Mouse (Mus musculus): ENCODE measurements around the gene Specc1.

Specc1 gene

DNA sequence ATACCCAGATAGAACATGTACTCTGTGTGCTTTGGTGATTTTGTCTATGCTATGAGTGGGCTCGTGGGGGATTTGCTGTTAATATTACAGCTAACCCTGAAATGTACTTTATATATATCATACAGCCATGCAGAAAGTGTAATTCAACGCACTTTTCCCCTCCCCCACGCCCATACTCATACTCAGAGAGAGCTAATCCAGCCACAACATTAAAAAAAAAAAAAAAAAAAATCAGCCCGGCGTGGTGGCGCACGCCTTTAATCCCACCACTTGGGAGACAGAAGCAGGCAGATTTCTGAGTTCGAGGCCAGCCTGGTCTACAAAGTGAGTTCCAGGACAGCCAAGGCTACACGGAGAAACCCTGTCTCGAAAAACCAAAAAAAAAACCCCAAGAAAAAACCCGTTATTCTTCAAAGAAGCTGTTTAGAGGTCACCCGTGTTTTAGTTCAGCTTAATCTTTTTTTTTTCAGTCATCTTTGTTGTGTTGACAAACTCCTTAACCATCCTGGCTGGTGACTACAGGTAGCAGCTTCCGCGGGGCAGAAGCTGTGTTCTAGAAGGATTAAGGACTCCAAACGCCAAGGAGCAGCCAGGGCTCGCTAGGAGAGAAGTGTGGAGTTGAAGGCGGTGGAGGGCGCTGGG, 291.3 kb downstream of the Specc1 start:
- DNase-seq (ENCODE audit: low spot score) = no peak

DNA sequence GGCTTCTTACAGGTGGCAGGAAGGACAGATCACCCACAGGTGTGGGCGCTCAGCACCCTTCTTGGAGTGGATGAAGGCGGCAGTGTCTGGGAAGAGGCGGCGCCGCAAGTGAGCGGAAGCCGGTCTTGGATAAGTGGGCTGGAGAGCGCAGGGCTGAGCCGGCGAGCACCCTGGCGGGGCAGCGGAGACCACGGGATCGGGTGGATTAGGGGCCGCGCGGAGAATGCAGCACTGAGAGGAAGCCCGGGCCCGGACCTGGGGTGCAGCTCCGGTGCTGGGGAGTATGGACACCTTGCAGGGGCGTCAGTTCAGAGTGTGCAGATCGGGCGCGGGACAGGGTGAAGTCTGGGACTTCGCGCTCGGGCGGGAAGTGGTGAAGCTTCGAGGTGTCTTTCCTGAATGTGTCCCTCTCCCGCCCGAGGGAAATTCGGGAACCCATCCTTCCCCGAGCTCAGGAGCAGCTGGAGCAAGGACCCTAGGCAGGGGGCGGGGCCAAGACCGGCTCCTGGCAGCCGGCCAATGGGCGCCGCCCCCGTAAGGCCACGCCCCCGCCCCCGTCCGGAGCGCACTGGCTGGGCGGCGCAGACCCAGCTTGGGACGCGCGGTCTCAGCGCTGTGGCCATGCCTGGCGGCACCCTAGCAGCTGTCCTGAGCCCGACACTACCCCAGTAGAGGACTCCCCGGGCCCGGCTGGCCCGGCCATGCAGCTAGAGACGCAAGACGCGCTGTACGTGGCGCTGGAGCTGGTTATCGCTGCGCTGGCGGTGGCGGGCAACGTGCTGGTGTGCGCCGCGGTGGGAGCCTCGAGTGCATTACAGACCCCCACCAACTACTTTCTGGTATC, 292.1 kb downstream of the Specc1 start, which contains the start of gene Adora2b:
TSS of gene Adora2b (plus strand) at position 584 of the 844 bp plus-strand sequence.
- DNase-seq (ENCODE audit: low spot score) = peak; percentile 96

DNA sequence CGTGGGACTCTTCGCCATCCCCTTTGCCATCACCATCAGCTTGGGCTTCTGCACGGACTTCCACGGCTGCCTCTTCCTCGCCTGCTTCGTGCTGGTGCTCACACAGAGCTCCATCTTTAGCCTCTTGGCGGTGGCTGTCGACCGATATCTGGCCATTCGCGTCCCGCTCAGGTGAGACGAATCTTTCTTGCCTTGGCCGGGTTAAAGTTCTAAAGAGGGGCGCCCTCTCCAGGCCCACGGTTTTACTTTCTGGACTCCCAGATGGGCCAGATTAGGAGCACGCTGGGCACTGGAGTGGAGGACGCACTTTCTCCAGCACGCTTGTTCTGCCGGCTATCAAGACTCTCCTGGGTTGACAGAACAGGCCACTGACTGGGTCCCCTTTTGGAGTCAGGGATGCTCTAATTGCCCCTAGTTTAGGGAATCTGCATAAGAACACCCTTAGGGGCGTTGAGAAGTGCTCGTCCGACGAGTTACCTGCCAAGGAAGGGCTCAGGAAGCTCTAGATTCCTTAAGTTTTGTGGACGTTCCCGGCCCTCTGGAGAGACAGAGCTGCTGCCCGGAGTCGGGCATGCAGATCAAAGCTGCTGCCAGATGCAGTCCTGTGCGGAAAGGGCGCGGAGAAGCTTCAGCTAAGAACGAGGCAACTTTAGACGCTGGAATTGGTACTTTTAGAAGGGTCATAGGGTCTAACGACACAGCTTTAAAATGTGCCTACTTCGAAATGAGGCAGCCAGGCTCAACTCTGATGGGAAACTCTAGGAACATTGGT, 292.9 kb downstream of the Specc1 start:
- peak; percentile 66 for DNase-seq (ENCODE audit: low spot score)

DNA sequence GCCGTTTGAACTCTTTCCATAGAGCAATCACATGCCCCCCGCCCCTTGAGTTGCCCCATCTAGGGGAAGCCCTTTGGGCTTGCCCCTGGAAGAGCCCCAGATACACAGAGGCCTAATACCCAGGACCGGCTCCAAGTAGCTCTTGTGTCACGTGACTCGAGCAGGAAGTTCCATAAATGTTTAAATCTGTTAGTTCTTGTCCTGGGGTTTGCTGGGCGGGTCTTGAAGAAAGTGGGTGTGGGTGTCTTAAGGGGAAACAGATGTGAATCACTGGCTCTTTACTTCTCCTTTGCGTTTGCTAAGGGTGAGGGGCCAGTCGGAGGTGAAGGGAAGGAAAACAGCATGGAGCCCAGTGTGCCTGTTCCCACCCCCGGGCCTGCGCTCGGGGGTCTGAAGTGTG, 294.5 kb downstream of the Specc1 start:
- peak; percentile 74 for DNase-seq (ENCODE audit: low spot score)

DNA sequence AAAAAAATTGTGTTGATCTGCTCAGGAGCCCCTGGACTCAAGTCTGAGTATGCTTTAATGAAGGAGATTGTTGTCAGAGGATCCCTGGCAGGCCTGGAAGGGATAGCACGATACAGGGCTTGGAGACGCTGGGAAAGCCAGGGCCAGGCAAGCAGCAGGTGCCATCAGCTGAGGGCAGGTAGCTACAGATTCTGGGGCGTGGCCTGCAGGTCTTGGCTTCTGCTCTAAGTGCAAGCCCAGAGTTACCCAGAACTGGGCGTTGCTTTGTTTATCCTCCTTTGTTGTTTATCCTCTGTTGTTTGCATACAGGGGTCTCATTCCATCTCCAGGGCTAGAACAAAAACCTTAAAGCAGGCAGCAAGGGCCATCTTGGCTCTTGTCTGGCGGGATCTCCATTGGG, 296.8 kb downstream of the Specc1 start:
- DNase-seq (ENCODE audit: low spot score) = no peak

DNA sequence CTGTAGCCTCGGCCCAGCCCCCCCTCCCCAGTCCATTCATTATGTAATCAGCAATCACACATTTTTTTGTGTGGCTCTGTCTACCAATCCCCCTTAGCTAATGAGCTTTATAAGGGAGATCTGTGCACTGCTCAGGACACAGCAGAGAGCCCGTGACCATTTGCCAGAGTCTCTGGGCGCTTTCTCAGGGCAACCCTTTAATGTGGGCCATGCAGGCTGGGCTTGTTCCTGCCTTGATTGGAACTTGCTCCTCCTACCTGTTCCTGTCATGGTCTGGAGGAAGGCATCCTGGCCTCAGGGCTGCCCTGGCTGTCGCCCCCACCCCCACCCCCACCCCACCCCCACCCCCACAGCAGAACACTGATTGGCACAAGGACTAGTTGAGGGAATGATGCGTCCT, 302.7 kb downstream of the Specc1 start:
- no peak for DNase-seq (ENCODE audit: low spot score)

DNA sequence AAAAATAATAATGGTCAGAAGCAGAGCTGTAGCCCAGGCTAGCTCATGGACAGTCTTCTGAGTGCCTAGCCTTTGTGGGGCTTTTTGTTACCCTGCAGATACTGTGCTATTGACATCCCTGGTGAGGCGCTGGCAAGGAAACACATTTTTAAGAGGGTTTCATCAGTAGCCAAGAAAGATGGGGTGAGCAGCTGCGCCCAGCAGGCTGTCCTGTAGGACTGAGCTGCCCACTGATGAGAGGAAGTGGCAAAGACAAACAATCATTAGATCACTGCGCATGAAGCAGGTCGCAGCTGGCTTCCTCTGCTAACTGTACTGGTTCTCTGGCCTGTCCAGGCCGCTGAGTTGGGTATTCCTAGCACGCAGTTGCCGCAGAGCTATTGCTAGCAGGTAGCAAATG, 307.0 kb downstream of the Specc1 start:
- no peak for DNase-seq (ENCODE audit: low spot score)

DNA sequence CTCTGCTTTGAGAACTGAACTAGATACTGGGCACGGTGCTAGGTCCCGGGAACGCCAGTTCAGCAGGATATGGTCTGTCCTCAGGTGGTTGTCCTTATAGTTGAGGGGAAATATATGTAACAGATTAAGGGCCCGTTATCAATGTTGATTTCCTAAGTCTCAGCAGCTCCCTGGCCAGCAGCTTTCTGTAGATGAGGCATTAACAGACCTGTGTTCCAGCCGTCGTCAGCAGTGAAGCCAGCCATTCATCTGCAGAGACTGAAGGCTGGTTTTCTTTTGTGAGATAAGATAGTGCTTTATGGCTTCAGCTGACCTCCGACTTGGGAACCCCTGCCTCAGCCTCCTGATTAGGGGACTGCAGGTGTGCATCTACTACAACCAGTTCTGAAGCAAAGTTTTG, 307.5 kb downstream of the Specc1 start:
- DNase-seq (ENCODE audit: low spot score) = no peak

DNA sequence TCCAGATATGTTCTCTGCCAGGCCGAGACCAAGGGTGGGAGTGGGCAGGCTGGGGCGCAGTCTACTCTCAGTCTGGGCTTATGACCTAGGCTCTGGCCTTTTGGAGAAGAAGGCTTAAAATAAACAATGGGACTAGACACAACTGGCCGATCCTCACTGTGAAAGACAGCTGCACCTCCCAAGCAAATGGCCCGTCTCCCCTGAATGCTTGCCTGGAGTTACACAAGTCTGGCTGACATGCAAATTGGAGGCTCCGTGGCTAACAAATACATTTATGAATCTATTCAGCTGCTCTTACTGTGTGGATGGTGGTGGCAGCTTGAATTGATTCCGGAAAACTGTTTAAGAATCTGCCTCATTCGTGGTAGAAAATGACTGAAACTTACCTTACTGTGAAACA, 309.1 kb downstream of the Specc1 start:
- DNase-seq (ENCODE audit: low spot score) = no peak

DNA sequence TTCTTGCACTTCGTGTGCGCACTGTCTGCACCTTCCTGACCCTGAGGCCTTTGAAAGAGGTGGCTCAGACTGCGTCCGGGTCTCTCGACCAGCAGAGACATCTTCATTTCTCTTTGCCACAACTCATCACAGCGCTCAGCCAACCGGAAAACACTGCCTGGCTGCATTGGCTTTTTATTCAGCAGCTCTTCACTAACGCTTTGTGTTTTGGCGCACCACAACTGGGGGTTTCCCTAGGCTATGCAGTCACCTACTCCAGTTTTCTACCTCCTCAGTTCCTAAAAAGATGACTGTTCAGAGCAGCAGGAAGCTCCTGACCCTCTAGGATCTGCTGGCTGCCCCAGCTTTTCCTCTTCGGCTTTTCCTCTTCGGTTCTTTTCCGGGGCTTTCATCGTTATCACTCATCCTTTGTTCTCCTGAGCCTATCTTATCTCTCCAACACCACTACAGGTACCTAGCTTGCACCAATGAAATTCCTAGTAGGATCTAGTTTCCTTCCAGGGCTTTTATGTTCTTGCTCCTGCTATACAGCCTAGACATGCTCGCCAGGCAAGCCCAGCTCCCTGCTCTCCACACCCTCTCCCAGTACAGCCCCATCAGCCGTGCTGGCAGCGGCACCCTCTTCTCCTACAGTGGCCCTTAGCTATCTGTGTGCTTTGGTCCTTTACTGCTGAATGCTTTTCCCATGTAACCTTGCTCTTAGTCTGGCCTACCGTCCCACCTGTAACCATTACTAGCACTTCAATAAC, 310.1 kb downstream of the Specc1 start:
- no peak for DNase-seq (ENCODE audit: low spot score)

DNA sequence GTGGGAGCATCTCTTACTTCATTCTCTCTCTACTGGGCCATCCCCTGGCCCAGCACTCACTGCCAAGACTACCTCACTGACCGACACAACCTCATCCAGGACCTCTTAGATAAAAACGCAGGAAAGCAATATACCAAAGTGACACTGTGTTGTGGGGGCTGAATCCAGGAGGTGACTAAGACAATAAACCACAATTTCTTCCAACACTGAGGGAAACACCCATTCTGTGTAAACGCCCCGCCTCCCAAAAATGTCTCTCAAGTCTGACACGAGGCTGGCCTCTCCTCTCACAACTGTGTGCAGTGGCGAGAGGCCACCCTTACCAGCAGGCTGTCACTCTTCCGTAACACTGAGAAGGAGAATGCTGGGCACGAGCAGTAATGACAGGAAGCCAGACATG, 311.8 kb downstream of the Specc1 start:
- no peak for DNase-seq (ENCODE audit: low spot score)

DNA sequence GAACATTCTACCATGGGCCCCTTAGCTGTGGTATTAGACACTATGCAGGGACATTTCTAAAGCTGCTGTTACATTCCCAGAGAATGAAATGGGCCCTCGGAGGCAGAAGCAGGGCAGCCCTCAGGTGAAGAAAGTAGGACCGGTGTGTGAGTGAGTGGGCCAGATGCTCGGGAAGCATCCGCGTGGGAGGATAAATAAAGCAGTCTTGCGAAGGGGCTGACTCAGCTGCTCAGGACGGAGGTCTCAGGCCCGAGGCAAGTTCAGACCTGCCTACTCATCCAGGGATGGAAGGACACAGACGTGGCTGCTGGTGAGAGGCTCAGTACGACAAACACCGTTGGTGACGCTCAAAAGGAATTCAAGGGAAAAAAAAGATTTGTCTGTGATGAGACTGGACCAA, 312.5 kb downstream of the Specc1 start:
- no peak for DNase-seq (ENCODE audit: low spot score)

DNA sequence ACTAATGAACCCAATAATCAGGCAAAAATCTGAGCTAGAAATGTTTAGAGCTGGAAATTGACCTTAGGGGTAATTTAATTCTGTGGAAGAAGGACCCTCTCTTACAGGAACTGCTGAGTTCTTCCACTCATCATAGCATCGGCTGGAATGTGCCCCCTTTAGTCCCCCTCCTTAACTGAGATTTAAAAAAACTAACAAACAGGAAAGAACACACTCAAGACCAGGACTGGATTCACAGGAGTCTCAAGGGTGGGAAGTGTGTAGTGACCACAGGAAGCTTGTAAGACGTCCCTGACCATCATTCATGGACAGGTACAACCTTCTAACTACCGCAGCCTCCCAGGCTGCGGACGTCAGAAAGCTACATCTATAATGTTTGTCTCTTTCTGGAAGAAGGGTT, 314.3 kb downstream of the Specc1 start:
- no peak for DNase-seq (ENCODE audit: low spot score)

Data from embryo, embryonic 10.5 days (tissue).